Mouse (Mus musculus): ENCODE measurements around the gene Rgs17.

The Rgs17 gene

GRCm38 (mm10) chr10:5815968-5816367, 106.2 kb downstream of the Rgs17 start:
- TF ChIP-seq POU5F1 (IDR thresholded peaks at IDR 0.05; ENCODE audit: borderline replicate concordance, low read length): no peak
- no peak for TF ChIP-seq CTCF (conservative IDR thresholded peaks at IDR 0.05; ENCODE audit: low read length)
- TF ChIP-seq NANOG (IDR thresholded peaks at IDR 0.05; ENCODE audit: borderline replicate concordance, low read length): no peak
- H3K27me3 ChIP-seq (ENCODE audit: insufficient read depth, low read length): no peaks in the 10 kb centered on the region
- H3K9me3 ChIP-seq (ENCODE audit: low read length): no peaks in the 10 kb centered on the region
- H3K4me3 ChIP-seq (replicated peaks; ENCODE audit: low read length): no peak overlapping the region
- H3K36me3 ChIP-seq (ENCODE audit: insufficient read depth, low read length): peaks cover 86% of the 10 kb centered on the region
- H3K4me1 ChIP-seq (replicated peaks; ENCODE audit: low read depth, low read length): peaks cover 31% of the 10 kb centered on the region

- Histone ChIP-seq H3K27me3 (ENCODE audit: insufficient read depth, low read length) (no peaks in the 10 kb centered on the region), H3K4me3 (replicated peaks; ENCODE audit: low read length) (no peak overlapping the region), H3K36me3 (ENCODE audit: insufficient read depth, low read length) (peaks cover 65% of the 10 kb centered on the region), H3K9me3 (ENCODE audit: low read length) (no peaks in the 10 kb centered on the region), H3K4me1 (replicated peaks; ENCODE audit: low read depth, low read length) (peaks cover 11% of the 10 kb centered on the region)
- no peak for TF ChIP-seq CTCF (conservative IDR thresholded peaks at IDR 0.05; ENCODE audit: low read length)
- TF ChIP-seq NANOG (IDR thresholded peaks at IDR 0.05; ENCODE audit: borderline replicate concordance, low read length): no peak
- no peak for TF ChIP-seq POU5F1 (IDR thresholded peaks at IDR 0.05; ENCODE audit: borderline replicate concordance, low read length)
These were observed 108.5 kb downstream of the Rgs17 start for GRCm38 (mm10) chr10:5813724-5814123.

DNA sequence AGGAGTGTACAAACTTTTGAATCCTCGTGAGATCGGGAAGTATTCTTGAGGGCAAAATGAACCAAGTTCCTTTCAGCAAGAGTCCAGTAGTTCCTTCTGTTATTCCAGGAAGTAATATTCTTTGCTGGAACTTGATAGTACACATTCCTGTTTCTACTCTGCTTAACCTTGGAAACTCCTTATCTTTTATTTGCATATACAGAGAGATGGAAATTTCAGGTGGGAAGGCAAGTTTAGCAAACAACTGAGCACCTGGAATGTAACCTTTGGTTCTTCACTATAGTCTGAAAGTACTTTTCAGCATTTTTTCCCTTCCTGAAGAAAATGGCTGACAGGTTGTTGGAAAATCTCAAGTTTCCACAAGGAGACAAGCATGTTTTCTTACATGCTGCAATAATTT, 114.5 kb downstream of the Rgs17 start:
- Histone ChIP-seq H3K36me3 (ENCODE audit: insufficient read depth, low read length) (peaks cover 20% of the 10 kb centered on the region), H3K9me3 (ENCODE audit: low read length) (no peaks in the 10 kb centered on the region)
- TF ChIP-seq POU5F1 (IDR thresholded peaks at IDR 0.05; ENCODE audit: borderline replicate concordance, low read length) (no peak), NANOG (IDR thresholded peaks at IDR 0.05; ENCODE audit: borderline replicate concordance, low read length) (no peak), CTCF (conservative IDR thresholded peaks at IDR 0.05; ENCODE audit: low read length) (no peak)

DNA sequence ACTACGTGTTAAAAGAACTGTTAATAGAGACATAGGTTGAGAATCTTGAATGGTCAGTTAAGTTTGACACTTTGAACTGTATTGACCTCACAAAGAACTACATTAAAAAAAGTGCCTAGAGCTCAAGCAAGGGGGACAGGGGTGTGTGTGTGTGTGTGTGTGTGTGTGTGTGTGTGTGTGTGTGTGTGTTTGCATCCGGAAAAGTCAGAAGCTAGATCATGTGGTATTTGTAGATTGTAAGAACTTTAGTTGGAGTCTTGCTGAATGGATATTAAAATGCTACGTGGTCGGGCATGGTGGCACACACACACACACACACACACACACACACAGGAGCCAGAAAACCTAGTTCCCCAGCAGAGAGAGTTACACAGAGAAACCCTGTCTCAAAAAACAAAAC, 115.2 kb downstream of the Rgs17 start:
- no peaks in the 10 kb centered on the region for H3K27me3 ChIP-seq (ENCODE audit: insufficient read depth, low read length)
- no peaks in the 10 kb centered on the region for H3K9me3 ChIP-seq (ENCODE audit: low read length)
- peaks cover 34% of the 10 kb centered on the region for H3K4me1 ChIP-seq (replicated peaks; ENCODE audit: low read depth, low read length)
- TF ChIP-seq CTCF (conservative IDR thresholded peaks at IDR 0.05; ENCODE audit: low read length): no peak
- peaks cover 20% of the 10 kb centered on the region for H3K36me3 ChIP-seq (ENCODE audit: insufficient read depth, low read length)
- 0 out of 2 replicates have a peak overlapping the region, but pooled peaks have one; percentile 97 for H3K4me3 ChIP-seq (replicated peaks; ENCODE audit: low read length)

More for the DNA sequence above, 114.5 kb downstream of the Rgs17 start:
- no peak overlapping the region for H3K4me3 ChIP-seq (replicated peaks; ENCODE audit: low read length)
- H3K27me3 ChIP-seq (ENCODE audit: insufficient read depth, low read length): no peaks in the 10 kb centered on the region
- peaks cover 27% of the 10 kb centered on the region for H3K4me1 ChIP-seq (replicated peaks; ENCODE audit: low read depth, low read length)

DNA sequence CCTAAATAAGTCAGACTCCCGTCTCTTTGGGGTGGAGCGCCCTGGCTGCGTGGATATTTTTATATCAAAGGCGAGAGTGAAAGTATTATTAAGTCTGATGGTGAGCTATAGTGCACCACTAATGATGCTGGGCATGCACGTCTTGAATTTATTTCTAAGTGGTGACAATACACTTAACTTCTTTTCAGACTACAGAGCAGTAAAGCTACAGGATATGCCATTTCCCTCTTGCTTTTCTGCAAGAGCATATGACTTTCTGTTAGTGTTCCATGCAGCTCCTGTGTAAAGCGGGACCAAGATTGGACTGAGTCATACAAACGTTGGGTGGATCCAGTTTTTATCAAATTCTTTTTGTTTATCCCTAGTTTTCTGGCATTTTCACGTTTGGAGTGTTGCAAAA, 115.8 kb downstream of the Rgs17 start:
- Histone ChIP-seq H3K4me1 (replicated peaks; ENCODE audit: low read depth, low read length) (peaks cover 39% of the 10 kb centered on the region), H3K36me3 (ENCODE audit: insufficient read depth, low read length) (peaks cover 24% of the 10 kb centered on the region), H3K27me3 (ENCODE audit: insufficient read depth, low read length) (no peaks in the 10 kb centered on the region), H3K4me3 (replicated peaks; ENCODE audit: low read length) (peak overlapping the region; percentile 97), H3K9me3 (ENCODE audit: low read length) (no peaks in the 10 kb centered on the region)
- no peak for TF ChIP-seq POU5F1 (IDR thresholded peaks at IDR 0.05; ENCODE audit: borderline replicate concordance, low read length)
- no peak for TF ChIP-seq CTCF (conservative IDR thresholded peaks at IDR 0.05; ENCODE audit: low read length)
- TF ChIP-seq NANOG (IDR thresholded peaks at IDR 0.05; ENCODE audit: borderline replicate concordance, low read length): no peak

- Histone ChIP-seq H3K4me3 (replicated peaks; ENCODE audit: low read length) (peak overlapping the region; percentile 97), H3K4me1 (replicated peaks; ENCODE audit: low read depth, low read length) (peaks cover 45% of the 10 kb centered on the region), H3K36me3 (ENCODE audit: insufficient read depth, low read length) (peaks cover 30% of the 10 kb centered on the region), H3K27me3 (ENCODE audit: insufficient read depth, low read length) (no peaks in the 10 kb centered on the region), H3K9me3 (ENCODE audit: low read length) (no peaks in the 10 kb centered on the region)
- no peak for TF ChIP-seq POU5F1 (IDR thresholded peaks at IDR 0.05; ENCODE audit: borderline replicate concordance, low read length)
- no peak for TF ChIP-seq CTCF (conservative IDR thresholded peaks at IDR 0.05; ENCODE audit: low read length)
- no peak for TF ChIP-seq NANOG (IDR thresholded peaks at IDR 0.05; ENCODE audit: borderline replicate concordance, low read length)
These were observed 116.4 kb downstream of the Rgs17 start for GRCm38 (mm10) chr10:5805731-5806307.

DNA sequence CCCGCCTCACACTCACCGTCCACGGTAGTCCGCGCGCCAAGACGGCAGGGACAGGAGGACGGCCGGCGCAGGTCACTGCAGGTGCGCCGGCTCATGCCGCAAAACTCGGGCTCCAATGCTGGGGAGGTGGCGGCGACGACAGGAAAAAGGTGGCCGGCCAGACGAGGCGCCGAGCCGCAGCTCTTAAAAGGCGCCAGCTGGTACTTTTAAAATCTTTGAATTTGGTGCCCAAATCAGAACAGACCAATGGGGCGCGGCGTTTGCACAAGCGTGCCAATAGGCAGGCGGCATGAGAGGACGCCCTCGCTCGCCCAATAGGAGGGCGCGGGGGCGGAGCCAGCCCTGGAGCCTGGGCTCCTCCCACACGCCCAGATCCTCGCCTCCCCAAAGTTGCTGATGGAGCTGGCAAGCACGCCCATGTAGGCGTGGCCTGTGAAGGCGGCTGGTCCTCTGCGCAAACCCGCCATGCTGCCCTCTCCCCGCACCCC, 116.9 kb downstream of the Rgs17 start, which contains the start of gene Fbxo5:
Gene Fbxo5 (minus strand): TSS at position 358 of the 488 bp plus-strand sequence.
- peaks cover 50% of the 10 kb centered on the region for H3K4me1 ChIP-seq (replicated peaks; ENCODE audit: low read depth, low read length)
- peaks cover 35% of the 10 kb centered on the region for H3K36me3 ChIP-seq (ENCODE audit: insufficient read depth, low read length)
- peak within 1 kb of the TSS; percentile 97 for H3K4me3 ChIP-seq (replicated peaks; ENCODE audit: low read length)
- H3K27me3 ChIP-seq (ENCODE audit: insufficient read depth, low read length): no peaks in the 10 kb centered on the region
- H3K9me3 ChIP-seq (ENCODE audit: low read length): no peaks in the 10 kb centered on the region
- TF ChIP-seq POU5F1 (IDR thresholded peaks at IDR 0.05; ENCODE audit: borderline replicate concordance, low read length): no peak
- TF ChIP-seq CTCF (conservative IDR thresholded peaks at IDR 0.05; ENCODE audit: low read length): no peak
- TF ChIP-seq NANOG (IDR thresholded peaks at IDR 0.05; ENCODE audit: borderline replicate concordance, low read length): no peak

- H3K4me3 ChIP-seq (replicated peaks; ENCODE audit: low read length): peak overlapping the region; percentile 97
- peaks cover 55% of the 10 kb centered on the region for H3K4me1 ChIP-seq (replicated peaks; ENCODE audit: low read depth, low read length)
- H3K9me3 ChIP-seq (ENCODE audit: low read length): no peaks in the 10 kb centered on the region
- no peaks in the 10 kb centered on the region for H3K27me3 ChIP-seq (ENCODE audit: insufficient read depth, low read length)
- peaks cover 41% of the 10 kb centered on the region for H3K36me3 ChIP-seq (ENCODE audit: insufficient read depth, low read length)
- TF ChIP-seq NANOG (IDR thresholded peaks at IDR 0.05; ENCODE audit: borderline replicate concordance, low read length) (no peak), POU5F1 (IDR thresholded peaks at IDR 0.05; ENCODE audit: borderline replicate concordance, low read length) (no peak), CTCF (conservative IDR thresholded peaks at IDR 0.05; ENCODE audit: low read length) (no peak)
These were observed 117.5 kb downstream of the Rgs17 start for GRCm38 (mm10) chr10:5804691-5805156.

DNA sequence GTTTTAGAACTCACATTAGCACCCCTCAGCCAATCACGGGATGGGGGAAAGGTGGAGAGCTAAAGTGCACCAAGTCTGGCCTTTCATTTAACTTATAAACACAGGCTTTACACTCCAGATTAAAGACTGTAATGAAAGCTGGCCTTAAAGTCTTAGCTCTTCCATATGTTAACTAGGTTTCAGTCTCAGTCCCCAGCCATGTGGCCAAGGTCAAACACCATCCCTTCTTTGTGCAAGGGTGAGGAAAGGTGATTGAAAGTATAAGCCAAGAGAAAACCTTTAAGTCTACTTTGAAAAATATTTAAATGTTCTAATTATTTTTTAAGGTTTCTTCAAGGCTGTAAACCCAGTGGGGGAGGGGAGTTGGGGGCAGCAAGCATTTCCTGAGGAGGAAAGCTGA, 118.5 kb downstream of the Rgs17 start:
- TF ChIP-seq POU5F1 (IDR thresholded peaks at IDR 0.05; ENCODE audit: borderline replicate concordance, low read length): no peak
- TF ChIP-seq NANOG (IDR thresholded peaks at IDR 0.05; ENCODE audit: borderline replicate concordance, low read length): no peak
- TF ChIP-seq CTCF (conservative IDR thresholded peaks at IDR 0.05; ENCODE audit: low read length): no peak
- Histone ChIP-seq H3K4me1 (replicated peaks; ENCODE audit: low read depth, low read length) (peaks cover 59% of the 10 kb centered on the region), H3K36me3 (ENCODE audit: insufficient read depth, low read length) (peaks cover 49% of the 10 kb centered on the region)

More for the DNA sequence above, 118.5 kb downstream of the Rgs17 start:
- Histone ChIP-seq H3K4me3 (replicated peaks; ENCODE audit: low read length) (peak overlapping the region; percentile 97), H3K9me3 (ENCODE audit: low read length) (no peaks in the 10 kb centered on the region), H3K27me3 (ENCODE audit: insufficient read depth, low read length) (no peaks in the 10 kb centered on the region)

All from E14TG2a.4 (cell line).